Mouse (Mus musculus): ENCODE results near the gene Bpifc.

GRCm38 (mm10) chr10:86010636-86011035 is 1.1 kb downstream of the Bpifc start:
- TF ChIP-seq CTCF (IDR thresholded peaks at IDR 0.05; ENCODE audit: low read depth) (no peak), EP300 (optimal IDR thresholded peaks at IDR 0.05) (no peak)
